Mouse (Mus musculus) stomach, postnatal 0 days (tissue): ENCODE measurements around the gene Dagla.

Experiments
- CTCF ChIP-seq: IDR thresholded peaks from 2 replicates; pipeline ENCODE4 v1.5.1; 2016; ENCODE audit warnings: antibody characterized with exemption, low read depth, mild to moderate bottlenecking, moderate library complexity
- EP300 ChIP-seq: optimal IDR thresholded peaks from 2 replicates; pipeline ENCODE3; 2016; ENCODE audit warnings: antibody characterized with exemption

DNA sequence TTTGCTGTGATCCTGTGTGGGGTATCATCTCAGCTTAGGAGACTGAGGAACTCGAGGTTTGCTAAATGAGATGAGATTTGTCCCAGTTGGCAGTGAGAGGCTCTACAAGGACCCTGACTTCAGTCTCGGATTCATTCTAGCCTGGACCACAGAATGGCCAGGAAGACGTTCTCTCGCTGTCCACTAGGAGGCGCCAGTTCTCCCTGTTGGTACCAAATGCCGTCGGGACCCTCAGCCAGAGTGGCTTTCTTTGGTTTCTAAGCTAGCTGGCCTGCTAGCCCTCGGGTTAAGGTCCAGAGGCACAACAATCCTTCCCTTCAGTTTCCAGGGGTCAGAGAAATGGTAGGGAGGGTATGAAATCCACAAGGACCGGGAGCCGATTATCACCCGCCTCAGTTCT, 36.5 kb upstream of the Dagla start:
- TF ChIP-seq CTCF (peak; percentile 86), EP300 (no peak)
